Mouse (Mus musculus) heart, embryonic 15.5 days (tissue): ENCODE measurements around the gene Wdr91. TPM values are rescaled to one million over a fixed set of nuclear protein-coding genes. Genes with fewer than 3 reads are reported as not detected.

Experiments used
- ATAC-seq: fragments of 200-750 bp; cut with Nextera tagmentation; replicated peaks from 2 replicates; pipeline ENCODE4 v1.8.0; 2017; ENCODE audit warnings: low read depth, moderate TSS enrichment; ENCODE audit not compliant: insufficient number of reproducible peaks, insufficient read depth, low FRiP score
- H3K27ac ChIP-seq: fragments of 300-500 bp; sonication (generic); 2 replicates; pipeline ENCODE4 v1.5.1; 2015; ENCODE audit warnings: mild to moderate bottlenecking, inconsistent platforms
- H3K27me3 ChIP-seq: fragments of 300-500 bp; sonication (generic); 2 replicates; pipeline ENCODE4 v1.6.1; 2015; ENCODE audit warnings: inconsistent platforms
- H3K36me3 ChIP-seq: fragments of 300-500 bp; sonication (generic); 2 replicates; pipeline ENCODE4 v1.6.1; 2015; ENCODE audit warnings: mild to moderate bottlenecking, inconsistent platforms
- H3K4me1 ChIP-seq: fragments of 300-500 bp; sonication (generic); replicated peaks from 2 replicates; pipeline ENCODE4 v1.6.1; 2015; ENCODE audit warnings: inconsistent platforms
- H3K4me2 ChIP-seq: fragments of 300-500 bp; sonication (generic); 2 replicates; pipeline ENCODE4 v1.6.1; 2015; ENCODE audit warnings: inconsistent platforms, mild to moderate bottlenecking, moderate library complexity
- H3K4me3 ChIP-seq: fragments of 300-500 bp; sonication (generic); 2 replicates; pipeline ENCODE4 v1.5.1; 2015; ENCODE audit warnings: mild to moderate bottlenecking, inconsistent platforms
- H3K9ac ChIP-seq: fragments of 300-500 bp; sonication (generic); 2 replicates; pipeline ENCODE4 v1.6.1; 2015; ENCODE audit warnings: mild to moderate bottlenecking, inconsistent platforms
- H3K9me3 ChIP-seq: fragments of 300-500 bp; sonication (generic); replicated peaks from 2 replicates; pipeline ENCODE4 v1.6.1; 2016; ENCODE audit warnings: inconsistent platforms
- WGBS: fragments of 180-500 bp; shearing (Covaris S2); methylation state at CpG from one replicate; pipeline ENCODE4 v1.1.7; 2015; ENCODE audit warnings: mixed read lengths; 5-methylcytosine and 5-hydroxymethylcytosine counted together
- polyA plus RNA-seq: library from polyadenylated mRNA; unstranded; fragments of >200 nt; fragmentation: Nextera tagmentation; extraction: Ambion mirVana; gene quantifications from 2 replicates; pipeline ENCODE4 v1.2.1, GENCODE M21; 2015

Wdr91 gene
- polyA plus RNA-seq, 1 experiment from 2014 or later = 7.8 TPM

DNA sequence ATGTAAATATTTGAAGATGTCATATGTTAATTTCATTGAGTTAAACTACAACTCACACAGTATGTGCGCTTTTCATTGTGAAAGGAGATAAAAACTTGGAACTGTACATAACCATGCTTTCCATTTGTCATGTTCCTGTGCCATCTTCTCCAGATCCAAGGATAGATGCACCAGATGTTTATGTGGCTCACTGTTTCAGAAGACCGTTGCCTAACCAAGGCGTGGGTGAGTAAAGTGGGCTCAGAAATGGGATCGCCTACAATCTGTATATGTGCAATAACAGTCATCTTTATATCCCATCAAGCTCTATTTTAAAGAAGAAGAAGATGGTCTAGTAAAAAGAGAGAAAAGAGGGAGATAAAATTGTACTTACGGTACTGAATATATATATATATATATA, 78.3 kb downstream of the Wdr91 start:
- no peak overlapping the region for H3K4me3 ChIP-seq
- ATAC-seq = no peak
- no peak overlapping the region for H3K27ac ChIP-seq
- H3K9ac ChIP-seq = no peak overlapping the region
- H3K4me1 ChIP-seq = no peaks in the 10 kb centered on the region
- H3K4me2 ChIP-seq = no peak overlapping the region
- no peaks in the 10 kb centered on the region for H3K36me3 ChIP-seq
- H3K27me3 ChIP-seq = no peaks in the 10 kb centered on the region
- 94% methylated on average over 5 of the region's 5 CpGs for WGBS
- H3K9me3 ChIP-seq = no peaks in the 10 kb centered on the region

Other genes starting within 250 kb of the Wdr91 start
- gene Agbl3, start 130.4 kb downstream of the Wdr91 start, polyA plus RNA-seq = 4.2 and 5.2 TPM in 2 replicates
- 1.4 and 2.2 TPM in 2 replicates for gene Tmem140, start 47.7 kb downstream of the Wdr91 start, polyA plus RNA-seq
- 7.6 and 9.6 TPM in 2 replicates for gene Cyren, start 32.8 kb downstream of the Wdr91 start, polyA plus RNA-seq
- not detected in 2 replicates for gene Stra8, start 9.3 kb upstream of the Wdr91 start, polyA plus RNA-seq
- 0.25 and 1.1 TPM in 2 replicates for gene Slc23a4, start 77.5 kb upstream of the Wdr91 start, polyA plus RNA-seq
- gene Cnot4, start 222.8 kb upstream of the Wdr91 start, polyA plus RNA-seq = 17.6 and 19.9 TPM in 2 replicates